Mouse (Mus musculus) layer of hippocampus, adult 9-11 months (tissue): ENCODE results near the gene Gadd45gip1.

Experiments used
- DNase-seq: peaks from one replicate; pipeline ENCODE4 v3.0.0; 2022

The Gadd45gip1 gene

DNA sequence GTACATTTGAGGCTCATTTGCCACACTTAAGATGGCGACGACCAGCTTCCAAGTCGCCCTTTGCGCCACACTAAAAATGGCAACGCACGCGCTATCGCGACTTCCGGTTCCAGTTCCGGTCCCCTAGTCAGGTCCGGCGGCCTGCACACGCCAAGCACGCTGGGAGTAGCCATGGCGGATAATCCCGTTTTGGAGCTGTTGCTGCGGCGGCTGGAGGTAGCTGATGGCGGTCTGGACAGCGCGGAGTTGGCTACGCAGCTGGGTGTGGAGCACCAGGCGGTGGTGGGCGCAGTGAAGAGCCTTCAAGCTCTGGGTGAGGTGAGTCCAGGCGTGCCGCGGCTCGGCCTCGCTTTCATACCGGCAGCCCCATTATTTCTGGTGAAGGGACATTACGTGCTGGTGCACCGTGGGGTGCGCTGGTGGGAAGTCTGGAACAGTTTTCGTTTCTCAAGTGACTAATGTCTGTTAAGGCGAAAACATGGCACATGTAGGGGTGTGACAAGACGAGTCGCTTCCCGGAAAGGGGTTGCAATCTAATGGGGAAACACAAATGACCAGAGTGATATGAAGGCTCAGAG lies 25.6 kb downstream of the Gadd45gip1 start, which contains the start of gene Farsa:
Gene Farsa, plus strand, starts transcription at position 126 of the 578 bp plus-strand sequence.
- peak; percentile 93 for DNase-seq

DNA sequence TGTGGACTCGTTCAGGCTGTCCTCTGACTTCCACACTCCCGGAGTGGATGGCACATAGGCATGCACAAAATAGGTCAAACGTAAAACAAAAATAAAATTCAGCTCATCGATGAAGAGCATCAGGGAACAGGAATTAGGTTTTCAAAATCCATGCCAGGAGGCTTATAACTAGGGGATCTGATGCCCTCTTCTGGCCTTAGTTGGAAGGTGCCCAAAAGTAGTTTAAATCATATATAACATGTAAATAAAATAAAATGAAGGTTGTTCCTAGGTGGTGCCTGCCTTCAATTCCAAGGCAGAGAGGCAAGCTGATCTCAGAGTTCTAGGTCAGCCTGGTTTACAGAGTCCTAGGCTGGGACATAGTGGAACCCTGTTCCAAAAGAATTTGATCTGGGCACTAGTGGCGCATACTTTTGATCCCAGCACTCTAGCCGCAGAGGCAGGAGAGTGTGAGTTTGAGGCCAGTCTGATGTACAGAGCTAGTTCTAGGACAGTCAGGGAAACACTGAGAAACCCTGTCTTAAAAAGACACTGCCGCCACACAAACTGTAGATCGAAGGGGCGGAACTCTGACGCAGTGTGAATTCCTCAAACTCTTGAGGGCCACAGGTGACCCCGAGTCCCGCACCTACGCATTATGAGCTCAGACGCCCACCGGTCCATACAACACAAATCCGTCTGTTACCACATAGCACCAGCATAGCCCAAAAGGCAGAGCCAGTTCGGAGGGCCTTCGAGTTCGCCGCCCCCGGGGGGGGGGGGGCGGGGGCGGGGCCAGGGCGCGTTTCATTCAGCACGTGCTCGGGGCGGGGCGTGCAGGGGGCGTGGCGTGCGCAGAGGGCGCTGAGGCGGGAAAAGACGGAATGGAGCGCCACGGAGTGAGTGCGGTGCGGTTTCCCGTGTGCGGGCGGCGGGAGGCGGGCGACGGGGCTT lies 40.3 kb downstream of the Gadd45gip1 start, which contains the start of gene Syce2:
Gene Syce2, plus strand, starts transcription at position 736 of the 933 bp plus-strand sequence.
- no peak for DNase-seq

DNA sequence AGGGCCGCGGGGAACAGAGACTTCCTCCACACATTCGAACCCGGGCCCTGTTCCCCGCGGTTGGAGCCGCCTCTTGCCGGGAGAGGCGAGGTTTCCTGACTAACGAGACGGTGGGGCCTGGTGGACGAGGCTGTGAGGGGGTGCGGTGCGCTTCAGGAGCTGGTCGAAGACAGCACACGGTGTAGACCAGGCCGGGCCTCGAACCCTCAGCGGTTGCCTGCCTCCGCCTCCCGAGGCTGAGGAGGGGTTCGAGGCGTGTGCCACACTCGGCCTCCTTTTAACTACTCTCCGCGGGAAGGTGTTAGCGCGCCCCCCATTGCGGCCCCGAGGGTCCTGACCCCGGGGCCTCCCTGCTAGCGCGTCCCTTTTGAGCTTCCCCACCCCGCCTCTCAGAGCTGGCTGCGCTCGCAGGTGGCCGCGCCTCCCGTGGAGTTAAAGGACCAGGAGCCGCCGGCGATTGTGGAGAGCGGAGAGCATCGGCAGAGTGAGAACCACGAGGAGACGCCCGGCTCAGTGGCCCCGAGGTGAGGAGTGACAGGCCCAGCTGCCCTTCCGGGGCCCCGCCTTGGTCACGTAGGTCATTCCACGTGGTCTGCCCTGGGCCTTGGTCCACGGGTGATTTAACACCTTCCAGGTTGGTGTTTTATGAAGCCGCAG lies 41.1 kb downstream of the Gadd45gip1 start:
- no peak for DNase-seq

DNA sequence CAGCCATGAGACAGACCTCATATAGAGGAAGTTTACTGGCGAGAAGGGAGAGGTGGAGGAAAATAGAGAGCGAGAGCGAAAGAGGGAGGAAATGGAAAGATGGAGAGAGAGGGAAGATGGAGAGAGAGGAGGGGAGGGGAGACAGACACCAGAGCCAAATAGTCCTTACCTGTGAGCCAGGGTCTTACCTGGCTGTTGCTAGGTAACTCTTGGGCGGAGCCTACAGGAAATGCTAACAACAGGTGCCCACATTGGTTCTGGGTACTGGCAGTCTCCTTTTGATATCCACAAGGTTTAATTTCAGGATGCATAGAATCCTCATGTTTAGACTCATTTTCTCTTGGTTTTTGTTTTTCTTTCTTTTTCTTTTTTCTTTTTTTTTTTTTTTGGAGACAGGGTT lies 41.7 kb downstream of the Gadd45gip1 start:
- no peak for DNase-seq

DNA sequence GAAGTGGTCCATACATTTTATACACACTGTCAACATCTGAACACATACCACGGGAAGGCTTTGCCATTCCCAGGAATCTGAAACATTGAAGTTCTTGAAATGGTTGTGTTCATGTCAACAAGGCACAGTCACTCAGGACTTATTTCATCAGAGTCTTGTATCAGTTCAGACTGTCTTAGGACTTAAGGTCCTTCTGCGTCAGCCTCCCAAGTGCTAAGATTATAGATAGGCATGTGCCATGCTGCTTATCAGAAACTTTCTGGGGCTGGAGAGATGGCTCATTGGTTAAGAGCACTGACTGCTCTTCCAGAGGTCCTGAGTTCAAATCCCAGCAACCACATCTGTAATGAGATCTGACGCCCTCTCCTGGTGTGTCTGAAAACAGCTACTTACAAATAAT lies 43.0 kb downstream of the Gadd45gip1 start:
- no peak for DNase-seq

DNA sequence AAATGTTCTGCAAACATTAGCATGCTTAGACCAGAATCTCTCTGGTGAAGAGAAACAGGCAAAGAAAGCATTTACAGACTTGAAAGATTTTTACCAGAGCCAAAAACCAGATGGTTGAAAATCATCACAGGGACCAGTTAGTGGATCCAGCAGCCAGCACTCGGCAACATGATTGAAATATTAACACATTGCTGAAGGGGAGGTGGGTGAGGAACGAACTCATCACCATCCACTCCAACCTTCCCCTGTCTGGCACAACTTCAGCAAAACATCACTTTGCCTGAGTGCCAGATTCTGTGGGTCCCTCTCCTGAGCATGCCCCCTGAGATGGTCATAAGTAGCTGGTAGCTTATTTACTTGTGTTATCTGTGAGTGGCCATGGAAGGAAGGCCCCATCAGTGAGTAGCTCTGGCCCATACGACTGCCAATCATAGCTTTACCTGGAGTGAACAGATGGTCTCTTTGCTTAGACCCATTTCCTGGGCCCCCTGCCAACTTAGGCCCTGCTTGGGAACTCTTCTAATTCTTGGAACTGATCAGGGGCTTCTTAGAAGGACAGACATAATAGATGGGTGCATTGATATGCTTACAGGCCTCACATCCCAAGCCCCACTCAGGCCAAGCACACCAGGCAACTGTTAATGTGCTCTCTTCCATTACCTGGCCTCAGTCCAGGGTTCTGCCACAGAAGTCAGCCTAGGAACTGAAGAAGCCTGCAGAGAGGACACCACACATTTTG lies 46.1 kb downstream of the Gadd45gip1 start:
- no peak for DNase-seq

DNA sequence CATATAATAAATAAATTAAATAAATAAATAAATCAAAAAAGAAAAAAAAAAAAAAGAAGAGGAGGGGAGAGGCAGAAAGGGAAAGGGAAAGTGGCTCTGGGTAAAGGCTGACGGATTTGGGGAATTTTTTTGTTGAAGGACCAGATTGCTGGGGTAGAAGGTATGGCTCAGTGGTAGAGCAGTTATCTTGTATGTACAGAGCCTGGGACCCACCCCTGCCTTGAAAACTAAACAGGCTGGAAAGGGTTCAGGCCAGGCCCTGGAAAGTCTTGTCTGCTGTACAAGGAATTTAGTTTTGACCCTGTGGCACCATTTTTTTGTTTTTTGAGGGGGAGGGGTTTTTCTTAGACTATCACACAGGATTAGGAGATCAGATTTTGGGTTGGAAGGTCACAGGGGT lies 47.6 kb downstream of the Gadd45gip1 start:
- no peak for DNase-seq

DNA sequence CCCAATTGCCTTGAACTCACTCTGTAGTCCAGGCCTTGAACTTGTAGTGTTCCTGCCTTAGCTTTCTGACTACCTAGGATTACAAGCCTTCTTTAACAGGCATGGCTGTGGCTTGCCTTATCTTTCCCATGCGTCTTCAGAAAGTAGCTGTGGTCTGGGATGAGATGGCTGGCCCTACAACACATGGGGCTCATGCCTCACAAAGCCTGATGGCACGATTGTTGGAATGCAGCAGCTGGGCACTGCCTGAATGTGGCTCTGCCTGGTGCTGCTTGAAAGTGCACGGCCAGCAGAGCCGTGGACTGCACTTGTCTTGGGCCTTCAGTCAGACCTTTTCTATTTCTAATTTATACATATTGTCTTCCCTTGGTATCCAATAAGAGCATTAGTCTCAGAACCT lies 53.4 kb downstream of the Gadd45gip1 start:
- DNase-seq = no peak
